Mouse (Mus musculus) limb, embryonic 11.5 days (tissue): ENCODE results near the gene Rtkn. TPM values are rescaled to one million over a fixed set of nuclear protein-coding genes. Genes with fewer than 3 reads are reported as not detected.
A peak's percentile ranks its signal among the peaks of the same experiment; 100 is the strongest.

ENCODE experiments used
- ATAC-seq: fragments of 200-750 bp; cut with Nextera tagmentation; 2 replicates; pipeline ENCODE4 v1.8.0; 2017; ENCODE audit warnings: low read depth; ENCODE audit not compliant: insufficient number of reproducible peaks, low FRiP score, low TSS enrichment
- DNase-seq: peaks from one replicate; pipeline ENCODE4 v3.0.0-alpha.2; 2015; ENCODE audit warnings: low spot score
- H3K27ac ChIP-seq: fragments of 300-500 bp; sonication (generic); replicated peaks from 2 replicates; pipeline ENCODE4 v1.5.1; 2014; ENCODE audit warnings: low read depth, mild to moderate bottlenecking, low read length
- H3K27me3 ChIP-seq: fragments of 300-500 bp; sonication (generic); 2 replicates; pipeline ENCODE4 v1.6.1; 2014; ENCODE audit warnings: mild to moderate bottlenecking, low read length, mixed read lengths; ENCODE audit not compliant: control insufficient read depth, insufficient read depth
- H3K36me3 ChIP-seq: fragments of 300-500 bp; sonication (generic); 2 replicates; pipeline ENCODE4 v1.6.1; 2014; ENCODE audit warnings: mild to moderate bottlenecking, low read length, moderate library complexity, mixed read lengths; ENCODE audit not compliant: control insufficient read depth, insufficient read depth
- H3K4me1 ChIP-seq: fragments of 300-500 bp; sonication (generic); 2 replicates; pipeline ENCODE4 v1.6.1; 2014; ENCODE audit warnings: low read length, mixed read lengths; ENCODE audit not compliant: control insufficient read depth, insufficient read depth
- H3K4me2 ChIP-seq: fragments of 300-500 bp; sonication (generic); 2 replicates; pipeline ENCODE4 v1.6.1; 2014; ENCODE audit warnings: low read depth, mild to moderate bottlenecking, moderate library complexity; ENCODE audit not compliant: severe bottlenecking
- H3K4me3 ChIP-seq: fragments of 300-500 bp; sonication (generic); 2 replicates; pipeline ENCODE4 v1.5.1; 2014; ENCODE audit warnings: low read depth, low read length
- H3K9ac ChIP-seq: fragments of 300-500 bp; sonication (generic); 2 replicates; pipeline ENCODE4 v1.6.1; 2014; ENCODE audit warnings: mild to moderate bottlenecking, low read length
- H3K9me3 ChIP-seq: fragments of 300-500 bp; sonication (generic); 2 replicates; pipeline ENCODE4 v1.6.1; 2016; ENCODE audit warnings: low read length; ENCODE audit not compliant: control insufficient read depth
- WGBS: fragments of 180-500 bp; shearing (Covaris S2); extraction: QIAGEN DNeasy Blood & Tissue Kit; methylation state at CpG from one replicate; pipeline ENCODE4 v1.1.7; 2014; 5-methylcytosine and 5-hydroxymethylcytosine counted together
- polyA plus RNA-seq: library from polyadenylated mRNA; unstranded; fragments of >200 nt; fragmentation: Nextera tagmentation; extraction: Ambion mirVana; gene quantifications from 2 replicates; pipeline ENCODE4 v1.2.1, GENCODE M21; 2014

Rtkn gene
- polyA plus RNA-seq, result 29.2 and 30.5 TPM in 2 replicates

- DNase-seq, result peak; percentile 21
- peaks cover 21% of the 10 kb centered on the region for H3K4me1 ChIP-seq
- peak within 1 kb of the TSS; percentile 47 for H3K4me3 ChIP-seq
- peak within 1 kb of the TSS; percentile 90 for H3K9ac ChIP-seq
- H3K27ac ChIP-seq, result peak within 1 kb of the TSS; percentile 100
- no peak for ATAC-seq
- no peaks in the 10 kb centered on the region for H3K27me3 ChIP-seq
- peak within 1 kb of the TSS; percentile 69 for H3K4me2 ChIP-seq
- no peaks in the 10 kb centered on the region for H3K9me3 ChIP-seq
- H3K36me3 ChIP-seq, result no peaks in the 10 kb centered on the region
- 59% methylated on average over 7 of the region's 7 CpGs for WGBS
Measured at GRCm38 (mm10) chr6:83134951-83135513, at the start of gene Rtkn. Gene Rtkn, plus strand, starts transcription at chr6:83135463.

DNA sequence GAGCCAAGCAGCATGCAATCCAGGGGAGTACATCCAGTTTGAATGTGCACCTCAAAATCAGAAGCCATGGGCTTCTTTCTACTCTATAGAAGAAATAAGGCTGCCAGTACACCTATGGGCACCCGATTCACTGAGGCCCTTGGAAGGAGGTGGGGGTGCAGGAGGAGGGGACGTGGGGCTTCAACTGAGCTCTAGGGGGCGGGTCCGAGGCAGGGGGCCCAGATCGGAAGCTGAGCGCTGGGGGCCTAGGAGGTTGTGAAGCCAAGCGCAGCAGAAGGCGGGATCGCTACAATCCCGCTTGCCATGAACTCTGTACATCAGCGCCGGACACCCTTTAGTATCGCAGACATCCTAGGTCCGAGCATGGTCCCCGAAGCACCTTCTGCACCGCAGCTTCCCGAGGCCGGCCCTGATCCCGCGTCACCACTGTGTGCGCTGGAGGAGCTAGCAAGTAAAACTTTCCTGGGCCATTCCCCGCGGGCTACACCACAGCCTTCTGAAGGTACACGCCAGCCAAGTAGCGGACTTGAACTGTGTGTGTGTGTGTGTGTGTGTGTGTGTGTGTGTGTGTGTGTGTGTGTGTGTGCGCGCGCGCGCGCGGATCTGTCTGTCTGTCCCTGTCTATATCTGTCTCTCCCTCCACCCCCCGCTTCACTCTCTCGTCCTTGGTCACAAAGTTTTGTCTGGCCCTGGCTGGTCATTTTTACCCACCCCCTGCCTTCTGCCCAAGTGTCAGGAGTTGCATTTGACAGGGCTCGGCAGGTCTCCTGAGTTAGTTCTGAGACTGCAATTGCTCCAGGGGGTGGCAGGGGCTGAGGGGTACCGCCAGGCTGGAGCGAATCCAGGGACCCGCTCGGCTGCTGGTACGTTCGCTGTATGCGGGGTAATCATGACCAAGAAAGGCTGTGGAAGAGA lies 48.9 kb upstream of the Rtkn start, which contains the start of gene Lbx2:
Lbx2 (plus strand) TSS at position 247 of the 915 bp plus-strand sequence.
- 1% methylated on average over 42 of the region's 42 CpGs for WGBS
- Histone ChIP-seq H3K27ac (no peak within 1 kb of the TSS), H3K4me3 (peak within 1 kb of the TSS; percentile 22), H3K4me2 (peak within 1 kb of the TSS; percentile 50), H3K9me3 (no peaks in the 10 kb centered on the region), H3K9ac (peak within 1 kb of the TSS; percentile 34; the same call in 1 of the 2 replicates), H3K4me1 (peaks cover 31% of the 10 kb centered on the region), H3K27me3 (peaks cover 49% of the 10 kb centered on the region), H3K36me3 (0 out of 2 replicates have a peak, but pooled peaks cover 2% of the 10 kb centered on the region)
- peak; percentile 55 for DNase-seq
- no peak for ATAC-seq

DNA sequence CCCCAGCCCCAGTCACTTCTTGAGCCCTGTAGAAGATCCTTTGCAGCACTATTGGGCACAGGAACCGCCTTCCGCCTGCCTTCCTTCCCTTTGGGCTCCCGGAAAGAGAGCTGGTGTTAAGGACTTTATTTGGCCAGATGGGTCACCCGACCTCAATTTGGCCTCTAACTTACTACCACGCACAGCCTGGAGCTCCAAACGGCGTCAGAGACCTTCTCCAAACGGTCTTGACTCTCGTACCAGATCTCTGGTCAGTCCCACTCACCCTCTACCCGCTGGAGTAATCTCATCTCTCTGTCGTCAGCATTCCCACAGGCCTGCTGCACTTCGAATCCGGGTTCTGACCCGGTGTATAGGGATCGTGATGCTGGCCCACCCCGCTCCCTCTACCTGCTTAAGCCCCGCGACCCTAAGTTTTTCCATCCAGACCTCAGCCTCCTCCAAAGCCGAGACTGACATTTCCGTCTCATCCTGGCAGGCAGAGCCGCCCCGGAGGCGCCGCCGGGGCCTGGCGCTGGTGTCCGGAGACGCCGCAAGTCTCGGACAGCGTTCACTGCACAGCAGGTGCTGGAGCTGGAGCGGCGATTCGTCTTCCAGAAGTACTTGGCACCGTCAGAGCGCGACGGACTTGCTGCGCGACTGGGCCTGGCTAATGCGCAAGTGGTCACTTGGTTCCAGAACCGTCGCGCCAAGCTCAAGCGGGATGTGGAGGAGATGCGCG lies 47.9 kb upstream of the Rtkn start:
- H3K9ac ChIP-seq, result no peak overlapping the region
- H3K4me1 ChIP-seq, result peaks cover 31% of the 10 kb centered on the region
- H3K4me2 ChIP-seq, result peak overlapping the region; percentile 41
- H3K36me3 ChIP-seq, result 0 out of 2 replicates have a peak, but pooled peaks cover 2% of the 10 kb centered on the region
- H3K4me3 ChIP-seq, result peak overlapping the region; percentile 16; the same call in 1 of the 2 replicates
- ATAC-seq (no peak), DNase-seq (peak; percentile 59)
- H3K27me3 ChIP-seq, result peaks cover 49% of the 10 kb centered on the region
- no peak overlapping the region for H3K27ac ChIP-seq
- H3K9me3 ChIP-seq, result no peaks in the 10 kb centered on the region
- 2% methylated on average over 47 of the region's 47 CpGs for WGBS

DNA sequence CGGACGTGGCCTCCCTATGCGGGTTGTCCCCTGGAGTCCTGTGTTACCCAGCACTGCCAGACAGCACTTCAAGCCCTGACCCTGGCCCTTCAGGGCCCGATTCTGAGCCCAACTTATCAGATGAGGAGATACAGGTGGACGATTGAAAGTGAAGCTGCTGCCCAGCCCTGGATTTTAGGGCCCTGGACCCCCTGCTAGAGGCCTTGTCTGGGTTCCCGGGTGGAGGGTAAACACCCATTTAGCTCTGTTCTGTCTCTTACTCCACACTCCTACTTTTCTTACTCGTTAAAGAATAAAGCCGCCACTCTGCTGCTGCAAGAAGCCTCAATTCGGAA lies 47.4 kb upstream of the Rtkn start:
- Histone ChIP-seq H3K9ac (no peak overlapping the region), H3K36me3 (no peaks in the 10 kb centered on the region), H3K27me3 (peaks cover 49% of the 10 kb centered on the region), H3K27ac (no peak overlapping the region), H3K9me3 (no peaks in the 10 kb centered on the region), H3K4me2 (peak overlapping the region; percentile 41), H3K4me1 (peaks cover 31% of the 10 kb centered on the region), H3K4me3 (peak overlapping the region; percentile 16; the same call in 1 of the 2 replicates)
- ATAC-seq, result no peak
- 9% methylated on average over 9 of the region's 9 CpGs for WGBS
- no peak for DNase-seq

- DNase-seq (no peak), ATAC-seq (no peak)
- H3K9me3 ChIP-seq, result no peaks in the 10 kb centered on the region; the same call in 1 of the 2 replicates
- H3K27ac ChIP-seq, result no peak overlapping the region
- peaks cover 2% of the 10 kb centered on the region; the same call in 1 of the 2 replicates for H3K4me1 ChIP-seq
- H3K9ac ChIP-seq, result no peak overlapping the region
- peaks cover 17% of the 10 kb centered on the region for H3K27me3 ChIP-seq
- no peak overlapping the region for H3K4me3 ChIP-seq
- 40% methylated on average over 6 of the region's 6 CpGs for WGBS
- no peaks in the 10 kb centered on the region for H3K36me3 ChIP-seq
- H3K4me2 ChIP-seq, result no peak overlapping the region
Measured at GRCm38 (mm10) chr6:83092416-83093127, 42.7 kb upstream of the Rtkn start.

GRCm38 (mm10) chr6:83095968-83096367 lies 39.3 kb upstream of the Rtkn start:
- Histone ChIP-seq H3K4me3 (no peak overlapping the region), H3K4me2 (no peak overlapping the region), H3K36me3 (no peaks in the 10 kb centered on the region), H3K9me3 (no peaks in the 10 kb centered on the region; the same call in 1 of the 2 replicates), H3K27ac (no peak overlapping the region), H3K4me1 (peaks cover 1% of the 10 kb centered on the region; the same call in 1 of the 2 replicates), H3K9ac (no peak overlapping the region), H3K27me3 (no peaks in the 10 kb centered on the region)
- ATAC-seq (no peak), DNase-seq (no peak)
- WGBS, result 50% methylated on average over 6 of the region's 6 CpGs

GRCm38 (mm10) chr6:83098411-83098810 lies 36.9 kb upstream of the Rtkn start:
- WGBS, result 58% methylated on average over 2 of the region's 2 CpGs
- peaks cover 14% of the 10 kb centered on the region for H3K4me1 ChIP-seq
- no peak overlapping the region for H3K4me2 ChIP-seq
- H3K4me3 ChIP-seq, result no peak overlapping the region
- 0 out of 2 replicates have a peak, but pooled peaks cover 2% of the 10 kb centered on the region for H3K27me3 ChIP-seq
- H3K9ac ChIP-seq, result no peak overlapping the region
- no peaks in the 10 kb centered on the region; the same call in 1 of the 2 replicates for H3K9me3 ChIP-seq
- no peak for DNase-seq
- H3K36me3 ChIP-seq, result no peaks in the 10 kb centered on the region
- no peak overlapping the region for H3K27ac ChIP-seq
- ATAC-seq, result no peak
